In genomic region chr11:22991218-22991835, GRCm38 (mm10) we compare ENCODE assay signal across 8 mouse cellular contexts. TPM values are rescaled to one million over a fixed set of nuclear protein-coding genes. Genes with fewer than 3 reads are reported as not detected.
DNase-seq lines count a peak whose midpoint lies in the region; ATAC-seq and TF ChIP-seq lines count a peak whose summit lies in the region.

No protein-coding gene starts in this region.

- intact Hi-C loops in heart, postnatal 10 days (cut with DNase I) = loop anchor here (2.0 to 10.0 kb wide), 4 partner anchors 15 to 503 kb away; partner anchors contain the start of genes Ahsa2 and Fam161a

- no peak for DNase-seq in heart, embryonic 10.5 days (ENCODE audit: low spot score)
- no peak for DNase-seq in heart, postnatal 10 days
- no peak for DNase-seq in CH12.LX (ENCODE audit: extremely low read depth)
- no peak for DNase-seq in urinary bladder, postnatal 4 days (ENCODE audit: low spot score in 2 of 2)

- no peak for TF ChIP-seq CTCF in CH12.LX (conservative IDR thresholded peaks at IDR 0.05 in 1 of 2, IDR thresholded peaks at IDR 0.05 in 1 of 2; ENCODE audit: low read depth in 2 of 2, low read length in 2 of 2)

- dilution Hi-C loops in CH12.LX (cut with MboI; ENCODE audit: extremely low pct_ligation_motif_present, extremely low pct_unique_long_range_greater_than_20kb, low sequenced_read_pairs) = no loop called here

- H3K9me3 ChIP-seq in heart, embryonic 10.5 days = no peaks in the 10 kb centered on the region
- H3K9me3 ChIP-seq in CH12.LX (replicated peaks; ENCODE audit: low read length) = no peaks in the 10 kb centered on the region
- H3K9me3 ChIP-seq in forebrain, embryonic 13.5 days (replicated peaks) = no peaks in the 10 kb centered on the region
- no peaks in the 10 kb centered on the region for H3K9me3 ChIP-seq in liver, embryonic 15.5 days (replicated peaks)

- H3K9ac ChIP-seq in CH12.LX (ENCODE audit: insufficient read depth, low read depth) = peak overlapping the region; percentile 88
- peak overlapping the region; percentile 94 for H3K9ac ChIP-seq in forebrain, embryonic 13.5 days
- H3K9ac ChIP-seq in liver, embryonic 15.5 days = peak overlapping the region; percentile 74

- peak overlapping the region; percentile 64 for H3K4me2 ChIP-seq in CH12.LX (ENCODE audit: insufficient read depth, low read depth, poor library complexity, severe bottlenecking)
- peak overlapping the region; percentile 88 for H3K4me2 ChIP-seq in forebrain, embryonic 13.5 days
- H3K4me2 ChIP-seq in liver, embryonic 15.5 days = peak overlapping the region; percentile 82

- peaks cover 10% of the 10 kb centered on the region for H3K4me1 ChIP-seq in heart, embryonic 10.5 days
- peaks cover 0 to 39% of the 10 kb centered on the region in 2 experiments; a peak in 2 of 4 replicates for H3K4me1 ChIP-seq in CH12.LX (ENCODE audit: control insufficient read depth in 1 of 2, insufficient read depth in 2 of 2)
- peaks cover 14% of the 10 kb centered on the region for H3K4me1 ChIP-seq in forebrain, embryonic 13.5 days
- peaks cover 26% of the 10 kb centered on the region for H3K4me1 ChIP-seq in liver, embryonic 15.5 days (replicated peaks)

- ATAC-seq in forebrain, embryonic 13.5 days = no peak
- no peak for ATAC-seq in liver, embryonic 15.5 days (ENCODE audit: insufficient read depth)
- ATAC-seq in inflammation-experienced regulatory T-cells, adult 6 months = no peak
- no peak for ATAC-seq in CD4-positive, CD25-positive, alpha-beta regulatory T cell, adult 4 months

- in situ Hi-C loops in CH12.LX (cut with MboI; ENCODE audit: low pct_ligation_motif_present, low pct_unique_long_range_greater_than_20kb, low sequenced_read_pairs) = no loop called here

- H3K27ac ChIP-seq in heart, embryonic 10.5 days = peak overlapping the region; percentile 99
- H3K27ac ChIP-seq in CH12.LX (ENCODE audit: insufficient read depth, low read depth) = no peak overlapping the region
- no peak overlapping the region for H3K27ac ChIP-seq in forebrain, embryonic 13.5 days
- peak overlapping the region; percentile 85 for H3K27ac ChIP-seq in liver, embryonic 15.5 days (replicated peaks)

- peaks cover 43% of the 10 kb centered on the region for H3K79me2 ChIP-seq in CH12.LX (replicated peaks; ENCODE audit: control insufficient read depth, extremely low read depth, insufficient read depth, poor library complexity, severe bottlenecking)

- no peak for TF ChIP-seq POLR2A in CH12.LX (IDR thresholded peaks at IDR 0.05; ENCODE audit: low read depth, low read length)

- peak overlapping the region; percentile 98 for H3K4me3 ChIP-seq in heart, embryonic 10.5 days
- H3K4me3 ChIP-seq in CH12.LX (replicated peaks in 1 of 3; ENCODE audit: low read depth in 2 of 3, low read length in 2 of 3, poor library complexity in 1 of 3) = peak overlapping the region; percentile 89 to 99 (median 97)
- H3K4me3 ChIP-seq in forebrain, embryonic 13.5 days = peak overlapping the region; percentile 91
- peak overlapping the region; percentile 74 for H3K4me3 ChIP-seq in liver, embryonic 15.5 days (replicated peaks)

- WGBS in heart, embryonic 10.5 days = 9% methylated on average over 14 of the region's 14 CpGs
- 12% methylated on average over 14 of the region's 14 CpGs for WGBS in forebrain, embryonic 13.5 days
- 5% methylated on average over 14 of the region's 14 CpGs for WGBS in liver, embryonic 15.5 days (ENCODE audit: insufficient replicate concordance)

- TF ChIP-seq EP300 in CH12.LX (IDR thresholded peaks at IDR 0.05; ENCODE audit: low read length) = no peak

- H3K27me3 ChIP-seq in heart, embryonic 10.5 days (ENCODE audit: insufficient read depth, poor library complexity, severe bottlenecking) = no peaks in the 10 kb centered on the region
- H3K27me3 ChIP-seq in CH12.LX (replicated peaks) = no peaks in the 10 kb centered on the region
- no peaks in the 10 kb centered on the region for H3K27me3 ChIP-seq in forebrain, embryonic 13.5 days
- H3K27me3 ChIP-seq in liver, embryonic 15.5 days = no peaks in the 10 kb centered on the region

- H3K36me3 ChIP-seq in heart, embryonic 10.5 days = peaks cover 33% of the 10 kb centered on the region
- peaks cover 22 to 46% of the 10 kb centered on the region in 2 experiments for H3K36me3 ChIP-seq in CH12.LX (replicated peaks in 1 of 2; ENCODE audit: control insufficient read depth in 1 of 2, insufficient read depth in 1 of 2, low read length in 1 of 2)
- H3K36me3 ChIP-seq in forebrain, embryonic 13.5 days (ENCODE audit: poor library complexity, severe bottlenecking) = peaks cover 25% of the 10 kb centered on the region
- H3K36me3 ChIP-seq in liver, embryonic 15.5 days (replicated peaks) = peaks cover 29% of the 10 kb centered on the region

- no peak for TF ChIP-seq RAD21 in CH12.LX (IDR thresholded peaks at IDR 0.05; ENCODE audit: low read depth, low read length)

TF ChIP-seq in CH12.LX, 34 proteins besides CTCF, POLR2A, EP300 and RAD21:
- TF ChIP-seq CHD1 (IDR thresholded peaks at IDR 0.05; ENCODE audit: low read depth, low read length) = 0 out of 2 replicates have a peak, but pooled peaks have one; percentile 31
- peak; percentile 77 for TF ChIP-seq MAX (IDR thresholded peaks at IDR 0.05; ENCODE audit: low read length)
- TF ChIP-seq IRF4 (IDR thresholded peaks at IDR 0.05; ENCODE audit: low read depth, low read length) = no peak
- no peak for TF ChIP-seq SIN3A (IDR thresholded peaks at IDR 0.05; ENCODE audit: low read length)

RNA-seq across cellular contexts. Expression of gene Cct4, which starts 1.0 kb away (rescaled TPM):
- 292 and 340 TPM in 2 replicates for polyA plus RNA-seq in heart, embryonic 10.5 days (2016; fragmentation: Nextera tagmentation; extraction: Ambion mirVana)
- total RNA-seq in heart, postnatal 10 days (2021) = 100 to 1,000 TPM; 134 to 139 TPM
- total RNA-seq in CH12.LX (2012; rRNA removed) (475 and 482 TPM in 2 replicates), CH12.LX (2014; rRNA removed) (874 and 992 TPM in 2 replicates)
- 512 and 569 TPM in 2 replicates for polyA plus RNA-seq in CH12.LX (2012; ENCODE audit: insufficient read length, low read depth)
- 329 and 340 TPM in 2 replicates for polyA plus RNA-seq in forebrain, embryonic 13.5 days (2015; fragmentation: Nextera tagmentation; extraction: Ambion mirVana)
- polyA plus RNA-seq in liver, embryonic 15.5 days (2015; fragmentation: Nextera tagmentation; extraction: Ambion mirVana) = 114 and 123 TPM in 2 replicates
- 100 to 1,000 TPM; 197 to 230 (median 201) TPM for polyA plus RNA-seq in inflammation-experienced regulatory T-cells, adult 6 months (2017; shearing (Covaris generic))
- 100 to 1,000 TPM; 181 to 233 TPM for polyA plus RNA-seq in CD4-positive, CD25-positive, alpha-beta regulatory T cell, adult 4 months (2017; shearing (Covaris generic))

RNA-seq across cellular contexts. Expression of gene Commd1, which starts 9.1 kb away (rescaled TPM):
- polyA plus RNA-seq in heart, embryonic 10.5 days (2016; fragmentation: Nextera tagmentation; extraction: Ambion mirVana) = 331 and 363 TPM in 2 replicates
- total RNA-seq in heart, postnatal 10 days (2021) = 100 to 1,000 TPM; 179 to 180 TPM
- total RNA-seq in CH12.LX (2012; rRNA removed) (109 and 127 TPM in 2 replicates), CH12.LX (2014; rRNA removed) (163 and 192 TPM in 2 replicates)
- 113 and 137 TPM in 2 replicates for polyA plus RNA-seq in CH12.LX (2012; ENCODE audit: insufficient read length, low read depth)
- 303 and 328 TPM in 2 replicates for polyA plus RNA-seq in forebrain, embryonic 13.5 days (2015; fragmentation: Nextera tagmentation; extraction: Ambion mirVana)
- polyA plus RNA-seq in liver, embryonic 15.5 days (2015; fragmentation: Nextera tagmentation; extraction: Ambion mirVana) = 153 and 167 TPM in 2 replicates
- polyA plus RNA-seq in inflammation-experienced regulatory T-cells, adult 6 months (2017; shearing (Covaris generic)) = 100 to 1,000 TPM in 1 of 3 experiments, 10 to 100 TPM in 2; 72.3 to 139 (median 76.1) TPM
- polyA plus RNA-seq in CD4-positive, CD25-positive, alpha-beta regulatory T cell, adult 4 months (2017; shearing (Covaris generic)) = 10 to 100 TPM; 78.2 to 81.2 TPM

RNA-seq across cellular contexts. Expression of gene Gm28048, which starts 9.4 kb away (rescaled TPM):
- polyA plus RNA-seq in heart, embryonic 10.5 days (2016; fragmentation: Nextera tagmentation; extraction: Ambion mirVana) = 8.3 and 8.4 TPM in 2 replicates
- 10 to 100 TPM in 1 of 2 experiments, 1 to 10 TPM in 1; 8.5 to 10.8 TPM for total RNA-seq in heart, postnatal 10 days (2021)
- total RNA-seq in CH12.LX (2012; rRNA removed) (30.8 and 32.6 TPM in 2 replicates), CH12.LX (2014; rRNA removed) (93.3 and 101 TPM in 2 replicates)
- 47.3 and 59.5 TPM in 2 replicates for polyA plus RNA-seq in CH12.LX (2012; ENCODE audit: insufficient read length, low read depth)
- polyA plus RNA-seq in forebrain, embryonic 13.5 days (2015; fragmentation: Nextera tagmentation; extraction: Ambion mirVana) = 3.1 and 3.4 TPM in 2 replicates
- 8.9 and 9.2 TPM in 2 replicates for polyA plus RNA-seq in liver, embryonic 15.5 days (2015; fragmentation: Nextera tagmentation; extraction: Ambion mirVana)
- 10 to 100 TPM; 32.2 to 37.8 (median 34.9) TPM for polyA plus RNA-seq in inflammation-experienced regulatory T-cells, adult 6 months (2017; shearing (Covaris generic))
- 10 to 100 TPM; 25.1 to 38.5 TPM for polyA plus RNA-seq in CD4-positive, CD25-positive, alpha-beta regulatory T cell, adult 4 months (2017; shearing (Covaris generic))

RNA-seq across cellular contexts. Expression of gene Fam161a, which starts 16.0 kb away (rescaled TPM):
- 1.5 TPM in 2 replicates for polyA plus RNA-seq in heart, embryonic 10.5 days (2016; fragmentation: Nextera tagmentation; extraction: Ambion mirVana)
- 1 to 10 TPM; 2.0 TPM for total RNA-seq in heart, postnatal 10 days (2021)
- 1.5 and 2.0 TPM in 2 replicates for total RNA-seq in CH12.LX (2012; rRNA removed)
- total RNA-seq in CH12.LX (2014; rRNA removed) = 0.69 and 1.4 TPM in 2 replicates
- 1.3 and 2.0 TPM in 2 replicates for polyA plus RNA-seq in CH12.LX (2012; ENCODE audit: insufficient read length, low read depth)
- polyA plus RNA-seq in forebrain, embryonic 13.5 days (2015; fragmentation: Nextera tagmentation; extraction: Ambion mirVana) = 3.0 and 3.3 TPM in 2 replicates
- polyA plus RNA-seq in liver, embryonic 15.5 days (2015; fragmentation: Nextera tagmentation; extraction: Ambion mirVana) = 0.59 and 1.4 TPM in 2 replicates
- polyA plus RNA-seq in inflammation-experienced regulatory T-cells, adult 6 months (2017; shearing (Covaris generic)) = 1 to 10 TPM; 2.0 to 6.1 (median 2.8) TPM
- 1 to 10 TPM; 3.1 to 3.8 TPM for polyA plus RNA-seq in CD4-positive, CD25-positive, alpha-beta regulatory T cell, adult 4 months (2017; shearing (Covaris generic))

RNA-seq across cellular contexts. Expression of gene Zrsr1, which starts 19.5 kb away (rescaled TPM):
- 1.7 and 2.5 TPM in 2 replicates for polyA plus RNA-seq in heart, embryonic 10.5 days (2016; fragmentation: Nextera tagmentation; extraction: Ambion mirVana)
- total RNA-seq in heart, postnatal 10 days (2021) = 10 to 100 TPM in 1 of 2 experiments, 1 to 10 TPM in 1; 8.8 to 10.1 TPM
- total RNA-seq in CH12.LX (2012; rRNA removed) = 4.0 and 4.4 TPM in 2 replicates
- 4.7 and 4.8 TPM in 2 replicates for total RNA-seq in CH12.LX (2014; rRNA removed)
- polyA plus RNA-seq in CH12.LX (2012; ENCODE audit: insufficient read length, low read depth) = 9.3 and 12.9 TPM in 2 replicates
- polyA plus RNA-seq in forebrain, embryonic 13.5 days (2015; fragmentation: Nextera tagmentation; extraction: Ambion mirVana) = 5.3 TPM in 2 replicates
- polyA plus RNA-seq in liver, embryonic 15.5 days (2015; fragmentation: Nextera tagmentation; extraction: Ambion mirVana) = 1.9 and 2.6 TPM in 2 replicates
- polyA plus RNA-seq in inflammation-experienced regulatory T-cells, adult 6 months (2017; shearing (Covaris generic)) = 10 to 100 TPM in 1 of 3 experiments, 1 to 10 TPM in 2; 6.2 to 11.1 (median 8.8) TPM
- polyA plus RNA-seq in CD4-positive, CD25-positive, alpha-beta regulatory T cell, adult 4 months (2017; shearing (Covaris generic)) = 10 to 100 TPM in 1 of 2 experiments, 1 to 10 TPM in 1; 8.2 to 10.2 TPM

Comparison
In these comparisons a context has a peak if more than half of its experiments do, and no peak if none do; other contexts are left out.
1. H3K27ac ChIP-seq: peak in heart, embryonic 10.5 days (single experiment) and liver, embryonic 15.5 days (single experiment); none in CH12.LX (single experiment) and forebrain, embryonic 13.5 days (single experiment).
2. Peak in every context shown above with its lines, with median percentiles within 50 percentile points of each other: H3K4me3 ChIP-seq, H3K4me2 ChIP-seq and H3K9ac ChIP-seq.